Mouse (Mus musculus): ENCODE data around the gene Adgrg1.
A peak's percentile ranks its signal among the peaks of the same experiment; 100 is the strongest.

Gene Adgrg1

DNA sequence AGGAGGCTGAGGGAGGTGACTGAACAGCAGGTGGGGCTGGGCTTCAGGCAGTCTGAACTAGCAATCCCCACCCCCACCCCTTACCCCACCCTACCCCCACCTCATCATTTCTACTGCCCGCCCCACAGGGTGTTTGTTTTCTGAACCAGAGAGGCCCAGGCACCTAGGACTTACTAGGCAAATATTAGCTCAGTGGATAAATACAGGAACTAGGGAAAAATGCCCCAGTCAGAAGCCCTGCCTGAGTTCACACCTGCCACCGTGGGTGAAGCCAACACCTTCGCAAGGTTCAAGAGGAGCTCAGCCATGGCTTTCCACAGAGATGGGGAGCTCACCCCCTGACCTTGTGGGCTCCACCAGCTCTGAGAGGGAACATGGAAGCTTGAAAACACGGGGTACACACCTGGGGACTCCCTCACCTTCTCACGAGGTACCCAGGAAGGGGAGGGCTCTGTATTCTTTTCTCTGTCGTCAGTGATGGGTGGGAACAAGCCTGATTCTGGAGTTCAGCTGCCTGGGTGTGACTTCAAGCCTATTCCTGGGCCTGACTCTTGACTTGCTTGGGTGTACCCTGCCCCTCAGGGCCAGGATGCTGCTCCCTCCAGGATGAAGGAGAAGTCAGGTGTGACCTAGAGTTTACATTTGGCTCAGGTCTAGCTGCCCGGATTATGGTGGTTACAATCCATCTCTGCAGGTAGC, at the start of gene Adgrg1:
Gene Adgrg1 (plus strand): TSS at position 285 of the 699 bp plus-strand sequence.
- no peak for DNase-seq

DNA sequence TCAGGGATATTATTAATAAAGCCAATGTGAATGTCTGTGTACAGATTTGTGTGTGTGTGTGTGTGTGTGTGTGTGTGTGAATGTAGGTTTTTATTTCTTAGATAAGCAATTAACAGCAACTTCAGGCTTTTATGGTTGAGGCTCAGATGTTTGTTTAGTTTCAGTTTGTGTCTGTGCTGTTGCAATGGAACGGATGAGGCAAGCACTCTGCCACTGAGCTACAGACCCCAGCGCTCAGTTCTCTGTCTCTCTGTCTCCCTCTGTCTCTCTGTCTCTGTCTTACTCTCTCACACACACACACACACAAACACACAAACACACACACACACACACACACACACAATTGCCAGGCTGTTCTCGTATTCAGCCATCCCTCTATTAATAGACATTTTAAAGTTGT, 46.3 kb upstream of the Adgrg1 start:
- no peak for DNase-seq

- no peak for DNase-seq
Observed at GRCm38 (mm10) chr8:94933918-94934317, 40.6 kb upstream of the Adgrg1 start.

- DNase-seq, result no peak
Observed at GRCm38 (mm10) chr8:94935172-94935571, 39.4 kb upstream of the Adgrg1 start.

GRCm38 (mm10) chr8:94942566-94942965, 32.0 kb upstream of the Adgrg1 start:
- DNase-seq, result peak; percentile 70 to 76

GRCm38 (mm10) chr8:94945185-94945584, 29.4 kb upstream of the Adgrg1 start:
- no peak for DNase-seq

DNA sequence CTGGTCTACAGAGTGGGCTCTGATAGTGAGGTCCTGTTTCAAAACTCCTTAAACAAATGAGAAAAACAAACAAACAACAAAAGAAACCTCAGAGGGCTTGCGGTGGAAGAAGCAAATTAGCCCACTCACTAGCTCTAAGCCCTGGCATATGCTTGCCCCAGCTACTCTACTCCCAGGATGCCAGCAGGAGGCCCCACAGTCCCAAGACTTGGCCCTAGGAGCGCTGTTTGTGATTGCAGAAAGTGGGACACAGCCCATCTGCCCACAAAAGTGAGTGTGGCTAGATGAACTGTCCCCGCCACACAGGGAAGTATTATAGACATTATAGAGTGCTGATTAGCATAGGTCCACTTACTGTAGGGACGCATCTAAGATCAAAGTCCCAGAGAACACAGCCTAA, 26.1 kb upstream of the Adgrg1 start:
- DNase-seq, result peak in 1 of 2 experiments; percentile 28

- DNase-seq, result no peak
Observed at GRCm38 (mm10) chr8:94949010-94949409, 25.5 kb upstream of the Adgrg1 start.

DNA sequence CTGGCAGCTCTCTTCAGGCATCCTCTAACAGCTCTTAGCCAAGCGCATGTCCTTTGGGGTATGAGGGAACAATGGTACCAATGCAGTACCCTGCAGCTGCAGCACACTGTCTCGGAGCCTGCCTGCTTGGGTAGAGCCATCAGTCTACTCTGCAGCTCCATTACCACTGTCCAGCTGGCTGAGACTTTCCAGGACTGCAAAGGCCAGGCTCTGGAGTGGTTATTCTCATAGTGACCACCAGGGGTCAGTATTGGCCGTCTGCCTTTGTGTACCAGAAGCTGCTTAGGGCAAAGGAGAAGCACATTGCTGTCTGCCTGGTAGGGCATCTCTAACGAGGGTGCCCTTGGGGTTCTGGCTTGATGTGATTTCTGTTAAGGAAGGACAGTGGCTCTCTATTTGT, 24.5 kb upstream of the Adgrg1 start:
- DNase-seq, result peak; percentile 88 to 92

DNA sequence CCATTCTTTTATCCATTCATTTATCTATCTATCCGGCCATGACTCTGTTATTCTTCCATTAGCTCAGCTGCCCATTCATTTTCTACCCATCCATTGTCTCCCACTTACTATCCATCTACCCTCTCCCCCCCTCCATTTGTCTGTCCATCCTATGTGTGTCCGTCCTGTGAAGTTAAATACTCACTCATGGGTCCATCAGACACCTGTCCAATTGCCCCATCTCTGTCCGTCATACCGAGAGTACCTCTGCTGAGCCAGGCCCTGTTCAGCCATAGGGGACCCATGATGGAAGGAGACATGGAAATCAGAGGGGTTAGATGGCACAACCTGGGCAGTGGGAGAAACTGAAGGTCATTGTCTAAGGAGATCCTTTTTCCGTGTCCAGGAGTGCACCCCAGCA, 24.1 kb upstream of the Adgrg1 start:
- DNase-seq, result no peak

DNA sequence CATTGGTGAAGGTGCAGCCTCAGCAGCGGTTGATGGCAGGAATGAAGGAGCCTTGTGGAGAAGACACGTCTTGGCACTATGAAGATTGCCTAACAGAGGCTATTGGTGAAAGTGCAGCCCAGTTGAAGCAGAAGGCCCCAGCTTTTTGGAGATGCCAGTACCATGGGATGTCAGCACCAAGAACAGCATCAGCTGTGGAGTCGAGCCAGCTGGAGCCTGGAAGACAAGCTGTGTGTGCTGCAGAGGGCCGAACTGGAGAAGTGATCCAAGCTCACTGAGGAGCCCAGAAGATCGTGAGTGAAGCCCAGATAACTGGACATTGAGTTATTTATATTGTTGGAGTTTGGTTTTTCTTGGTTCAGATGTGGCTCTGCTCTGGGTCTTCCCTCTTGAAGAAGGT, 22.5 kb upstream of the Adgrg1 start:
- DNase-seq, result peak in 1 of 2 experiments; percentile 42

DNA sequence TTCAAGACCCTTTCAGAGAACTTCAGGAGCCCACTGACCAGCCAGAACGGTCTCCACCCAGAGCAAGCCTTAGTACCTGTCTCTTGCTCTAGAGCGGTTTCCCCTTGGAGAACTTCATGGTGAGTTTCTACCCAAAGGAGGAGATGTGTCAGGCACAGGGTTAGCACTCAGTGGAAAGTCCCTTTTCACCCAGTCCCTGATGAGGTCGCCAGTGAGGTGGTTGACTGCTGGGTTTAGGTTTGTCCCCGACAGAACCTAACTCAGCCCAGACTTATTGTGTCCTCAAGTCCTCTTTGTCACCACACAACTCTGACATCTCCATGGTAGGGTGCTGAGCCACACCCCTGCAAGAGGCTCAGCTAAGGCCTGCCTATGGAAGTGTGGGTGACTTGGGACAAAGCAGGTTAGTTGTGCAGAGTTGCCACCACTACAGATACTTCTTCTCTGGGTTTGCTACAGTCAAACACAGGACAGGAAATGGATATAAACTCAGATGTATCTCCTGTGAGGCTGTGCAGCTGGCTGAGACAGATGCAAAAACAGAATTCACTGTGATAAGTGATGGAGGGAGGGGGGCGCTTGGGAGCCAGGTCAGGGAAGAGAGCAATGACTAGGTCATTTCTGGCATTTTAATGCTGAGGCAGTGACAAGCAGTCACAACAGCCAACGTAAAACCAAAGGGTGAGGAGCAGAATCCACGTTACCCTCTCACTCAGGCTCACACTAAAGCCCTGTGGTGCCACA, 20.8 kb upstream of the Adgrg1 start:
- no peak for DNase-seq

DNA sequence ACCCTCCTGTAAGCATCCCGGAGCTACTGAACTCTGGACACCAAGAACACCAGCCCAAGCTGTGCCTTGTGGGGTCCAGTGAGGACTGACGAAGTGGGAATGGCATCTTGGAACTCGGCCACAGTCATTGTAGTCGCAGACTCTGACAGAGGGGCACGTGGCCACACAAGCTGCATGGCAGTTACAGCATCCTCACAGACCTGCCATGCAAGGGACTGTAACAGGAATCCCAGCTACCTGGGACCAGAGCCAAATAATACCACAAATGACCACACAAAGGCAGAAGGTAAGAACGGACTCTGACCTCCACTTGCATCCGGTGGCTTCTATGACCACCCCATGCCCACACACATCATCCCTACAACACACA, 20.2 kb upstream of the Adgrg1 start:
- peak; percentile 59 to 63 for DNase-seq

- DNase-seq, result peak; percentile 59 to 63
Observed at GRCm38 (mm10) chr8:94954921-94955758, 19.4 kb upstream of the Adgrg1 start.

- DNase-seq, result no peak
Observed at GRCm38 (mm10) chr8:94956078-94956574, 18.4 kb upstream of the Adgrg1 start.

- no peak for DNase-seq
Observed at GRCm38 (mm10) chr8:94962201-94962600, 12.3 kb upstream of the Adgrg1 start.

- DNase-seq, result no peak
Observed at GRCm38 (mm10) chr8:94964828-94965227, 9.7 kb upstream of the Adgrg1 start.

- DNase-seq, result peak; percentile 73 to 80
Observed at GRCm38 (mm10) chr8:94966578-94966977, 8.0 kb upstream of the Adgrg1 start.

DNA sequence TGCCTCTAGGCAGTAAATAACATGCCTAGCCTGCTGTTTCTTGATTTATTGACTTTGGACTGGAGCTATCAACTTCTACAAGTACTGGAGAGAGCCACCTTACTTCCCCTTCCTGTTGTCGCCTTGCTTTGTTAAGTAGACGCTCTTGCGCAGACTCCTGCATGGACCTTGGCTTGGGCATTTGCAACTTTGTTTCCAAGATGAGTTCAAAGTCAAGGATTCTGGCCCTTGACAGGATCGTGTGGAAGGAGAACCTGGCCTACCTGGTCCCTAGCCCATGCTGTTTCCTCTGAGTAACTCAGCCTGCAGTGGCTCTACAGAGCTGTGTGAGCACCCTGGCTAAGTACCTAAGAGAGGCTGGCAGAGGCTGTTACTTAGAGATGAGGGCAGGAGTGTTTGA, 7.5 kb upstream of the Adgrg1 start:
- no peak for DNase-seq

GRCm38 (mm10) chr8:94967554-94967953, 7.0 kb upstream of the Adgrg1 start:
- peak in 1 of 2 experiments; percentile 60 for DNase-seq

DNA sequence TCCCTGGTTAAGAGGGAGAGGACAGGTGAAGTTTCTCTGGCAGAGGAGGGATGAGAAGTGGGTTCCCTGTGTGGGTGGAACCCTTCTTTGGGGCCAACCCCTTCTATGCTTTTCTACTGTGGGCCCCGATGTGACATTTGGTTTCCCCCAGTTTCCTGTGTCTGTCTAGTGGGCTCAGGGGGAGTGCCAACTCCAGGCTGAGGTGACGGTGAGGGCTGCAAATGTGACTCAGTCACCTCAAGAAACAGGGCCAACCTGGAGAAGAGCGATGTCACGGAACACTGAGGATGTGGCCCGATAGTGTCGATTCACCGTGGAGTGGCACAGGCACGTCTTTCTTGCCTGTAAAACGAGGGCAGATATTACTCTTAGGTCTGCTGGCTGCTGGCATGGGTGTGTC, 1.3 kb upstream of the Adgrg1 start:
- no peak for DNase-seq

- no peak for DNase-seq
Observed at GRCm38 (mm10) chr8:94973786-94974185, 765 bp upstream of the Adgrg1 start.
